Mouse (Mus musculus) adrenal gland, postnatal 25 days (tissue): Measurements from ENCODE around the gene Macrod2. TPM values are rescaled to one million over a fixed set of nuclear protein-coding genes. Genes with fewer than 3 reads are reported as not detected.

ENCODE experiments used
- DNase-seq: peaks from one replicate; pipeline ENCODE4 v3.0.0; 2021; ENCODE audit warnings: mixed read lengths
- total RNA-seq: library from RNA; stranded (reverse); gene quantifications from 2 replicates; pipeline ENCODE4 v1.2.3, GENCODE M21; 2021

Macrod2 gene
- total RNA-seq, 1 experiment from 2014 or later = 7.5 TPM

DNA sequence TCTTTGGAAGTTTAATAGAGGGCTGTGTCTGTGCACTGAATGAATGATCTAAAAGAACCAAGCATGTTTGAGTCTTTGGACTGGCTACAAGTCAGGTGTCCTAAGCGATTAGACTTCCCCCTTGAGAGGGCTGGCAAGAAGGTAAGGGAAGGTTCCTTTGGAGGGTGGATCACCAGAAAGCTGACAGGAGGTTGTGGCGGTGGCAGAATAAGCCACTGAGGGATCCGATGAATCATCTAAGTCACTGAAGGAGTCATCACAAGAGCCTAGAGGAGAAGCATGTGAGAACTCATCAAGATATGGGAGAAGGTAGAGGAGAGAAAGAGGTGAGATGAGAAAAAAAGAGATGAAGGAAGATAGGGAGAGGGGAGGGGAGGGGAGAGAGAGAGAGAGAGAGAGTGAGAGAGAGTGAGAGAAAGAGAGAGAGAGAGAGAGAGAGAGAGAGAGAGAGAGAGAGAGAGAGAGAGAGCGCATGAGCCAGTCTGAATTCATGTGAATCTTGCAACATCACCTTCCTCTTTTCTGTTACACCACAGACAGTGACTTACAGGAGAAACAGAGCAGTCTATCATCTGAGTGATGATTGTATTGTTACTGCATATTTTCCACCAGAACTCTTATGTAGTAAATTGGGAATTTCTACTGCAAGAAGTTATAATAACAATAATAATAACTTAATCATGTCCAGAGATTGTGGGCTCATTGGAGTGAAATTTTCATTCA is 398.9 kb downstream of the Macrod2 start:
- no peak for DNase-seq

DNA sequence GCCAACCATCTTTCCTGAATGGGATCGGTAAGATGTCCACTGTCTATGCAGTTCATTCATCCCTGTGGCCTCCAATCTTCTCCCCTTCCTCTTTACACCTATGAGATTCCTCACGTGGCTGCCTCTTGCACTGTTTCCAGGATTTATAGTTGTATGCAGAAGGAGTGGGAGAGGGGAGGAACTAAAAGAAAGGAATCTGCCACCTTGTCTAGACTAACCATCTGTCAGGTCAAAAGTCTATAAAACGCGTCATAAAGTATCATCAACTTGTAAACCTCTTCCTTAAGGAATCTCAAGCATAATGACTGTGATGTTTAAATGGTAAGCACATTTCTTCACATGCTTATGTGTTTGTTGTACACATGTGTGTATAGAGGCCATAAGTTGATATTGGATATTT is 416.6 kb downstream of the Macrod2 start:
- DNase-seq = no peak

DNA sequence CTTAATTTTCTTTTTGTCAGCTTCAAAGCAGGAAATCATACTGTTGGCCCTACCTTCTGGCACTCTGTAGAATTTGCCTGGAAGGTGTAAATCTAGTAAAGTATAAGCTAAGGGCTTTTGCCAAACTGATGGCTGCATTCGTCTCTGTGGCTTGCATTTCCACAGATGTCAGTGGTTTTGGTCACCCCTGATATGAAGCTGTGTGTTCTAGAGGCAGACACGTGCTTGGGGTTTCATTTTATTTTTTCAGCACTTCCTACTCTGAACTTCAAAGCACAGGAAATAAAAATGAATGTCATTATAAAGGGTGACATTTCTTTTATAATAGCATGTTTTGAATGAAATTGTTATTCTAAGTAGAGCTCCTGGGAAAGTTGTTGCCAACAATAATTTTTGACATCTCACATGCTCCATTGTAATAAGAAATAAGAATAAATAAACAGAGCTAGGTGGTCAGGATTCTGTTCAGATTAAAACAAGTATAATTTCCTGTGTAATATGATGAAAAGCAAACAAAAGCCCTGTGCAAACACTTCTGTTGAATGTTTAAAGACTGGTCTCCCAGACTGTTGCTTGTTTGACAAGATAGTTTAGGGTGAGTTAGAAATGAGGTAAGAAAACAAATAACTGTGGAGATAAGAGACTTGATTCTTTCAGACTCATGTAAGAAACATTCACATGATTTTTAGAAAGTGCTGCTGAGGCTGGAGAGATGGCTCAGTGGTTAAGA is 424.4 kb downstream of the Macrod2 start:
- DNase-seq = no peak

DNA sequence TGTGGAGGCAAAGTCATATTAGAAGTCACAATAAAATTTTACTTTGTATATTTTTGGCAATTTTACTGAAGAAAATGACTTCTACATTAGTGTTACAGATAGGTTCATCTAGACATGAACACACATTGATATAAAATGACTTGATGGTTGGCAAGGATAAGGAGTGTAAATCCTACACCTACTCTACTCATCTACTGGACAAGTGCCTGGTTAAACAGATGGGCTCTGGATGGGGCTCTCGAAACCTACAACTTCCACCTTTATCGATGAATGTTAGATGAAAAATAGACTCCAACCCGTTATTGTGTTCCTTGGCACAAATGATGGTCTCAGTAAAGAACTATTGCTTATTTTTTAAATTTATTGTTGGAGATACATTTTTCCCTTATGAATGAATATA is 427.3 kb downstream of the Macrod2 start:
- DNase-seq = no peak

DNA sequence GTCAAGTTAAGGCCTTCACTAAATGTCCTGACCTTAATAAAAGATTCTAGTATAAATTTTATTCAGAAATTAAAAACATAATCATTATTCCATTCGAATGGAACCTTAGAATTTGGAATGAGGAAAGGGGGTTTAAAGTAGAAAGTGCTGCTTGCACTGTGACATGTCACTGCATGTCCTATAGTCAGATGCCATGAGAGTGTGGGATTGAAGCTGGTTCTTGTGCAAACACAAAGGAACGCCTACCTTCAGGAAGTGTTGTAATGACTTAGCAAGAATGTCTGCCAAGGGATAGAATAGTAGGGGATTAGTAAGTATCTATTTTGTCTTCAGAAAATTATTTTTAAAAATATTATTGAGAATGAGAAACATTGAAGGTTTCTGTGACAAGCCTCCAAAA is 431.1 kb downstream of the Macrod2 start:
- no peak for DNase-seq

DNA sequence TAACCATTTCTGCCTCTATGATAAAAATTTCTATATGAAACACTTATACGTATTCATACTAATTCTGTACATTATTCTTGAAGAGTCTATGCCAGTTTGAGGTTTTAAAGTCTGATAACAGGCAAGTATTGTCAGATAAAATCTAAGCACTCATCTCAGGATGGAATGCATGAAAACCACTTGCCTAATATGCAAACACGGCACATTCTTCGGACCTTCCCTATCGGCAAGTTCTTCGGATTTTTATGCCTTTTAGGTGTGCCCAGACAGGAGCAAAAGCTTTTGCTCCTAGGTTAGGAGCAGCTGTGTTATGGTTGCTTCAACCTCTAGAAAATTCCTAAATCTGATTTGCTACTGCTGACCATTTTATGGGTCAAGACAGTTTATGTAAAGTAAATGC is 433.8 kb downstream of the Macrod2 start:
- no peak for DNase-seq

DNA sequence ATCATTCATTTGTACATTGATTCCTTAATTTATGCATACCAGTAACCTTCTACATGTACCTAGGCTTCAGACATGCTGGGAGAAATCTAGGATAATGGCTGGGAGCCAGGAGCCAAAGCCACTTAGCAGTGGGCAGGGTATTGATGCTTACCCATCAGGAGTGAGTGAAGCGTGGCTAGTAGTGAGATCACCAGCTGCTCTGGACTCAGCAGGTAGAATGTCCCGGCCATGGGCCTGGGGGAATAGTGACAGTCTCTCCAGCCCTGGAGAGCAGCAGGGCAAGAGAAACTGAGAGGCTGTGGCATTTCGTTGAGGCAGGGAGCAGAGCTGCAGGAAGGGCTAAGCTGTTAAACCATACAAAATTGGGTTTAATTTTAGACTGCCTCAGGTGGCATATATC is 435.0 kb downstream of the Macrod2 start:
- no peak for DNase-seq

DNA sequence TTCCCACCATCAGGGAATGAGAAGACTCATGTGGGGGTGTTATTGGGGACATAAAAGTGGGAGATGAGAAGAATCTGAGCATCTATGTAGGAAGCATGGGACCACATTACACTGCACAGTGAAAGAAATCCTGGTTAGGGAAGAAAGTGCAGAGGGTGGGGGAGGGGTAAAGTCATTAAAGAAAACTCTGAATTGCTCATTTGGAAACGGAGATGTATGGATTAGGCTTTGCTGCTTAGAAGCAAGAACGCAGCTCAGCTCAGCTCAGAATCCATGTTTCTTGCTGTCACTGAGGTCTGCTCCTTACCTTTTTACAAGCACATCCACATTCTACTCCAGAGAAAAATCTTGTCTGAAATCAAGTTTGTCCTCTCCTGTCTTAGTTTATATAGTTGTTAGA is 444.3 kb downstream of the Macrod2 start:
- DNase-seq = no peak

DNA sequence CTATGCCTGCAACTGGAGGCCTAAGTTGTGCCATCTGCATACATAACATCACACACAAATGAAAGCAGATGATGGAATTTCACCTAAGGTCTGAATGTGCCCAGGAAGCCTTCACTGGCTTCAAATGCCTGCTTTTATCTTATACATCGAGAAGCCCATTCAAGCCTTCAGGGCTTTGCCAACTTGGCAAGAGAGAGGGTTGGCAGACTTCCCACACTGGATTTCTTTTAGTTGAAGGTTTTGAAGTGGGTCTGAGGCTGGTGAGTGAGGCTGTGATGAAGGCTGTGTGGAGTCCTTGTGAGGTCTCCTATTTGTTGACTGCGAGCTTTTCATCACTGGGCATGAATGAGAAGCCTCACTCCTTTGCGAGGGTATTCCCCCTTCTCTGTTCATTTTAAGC is 444.8 kb downstream of the Macrod2 start:
- peak; percentile 75 for DNase-seq

DNA sequence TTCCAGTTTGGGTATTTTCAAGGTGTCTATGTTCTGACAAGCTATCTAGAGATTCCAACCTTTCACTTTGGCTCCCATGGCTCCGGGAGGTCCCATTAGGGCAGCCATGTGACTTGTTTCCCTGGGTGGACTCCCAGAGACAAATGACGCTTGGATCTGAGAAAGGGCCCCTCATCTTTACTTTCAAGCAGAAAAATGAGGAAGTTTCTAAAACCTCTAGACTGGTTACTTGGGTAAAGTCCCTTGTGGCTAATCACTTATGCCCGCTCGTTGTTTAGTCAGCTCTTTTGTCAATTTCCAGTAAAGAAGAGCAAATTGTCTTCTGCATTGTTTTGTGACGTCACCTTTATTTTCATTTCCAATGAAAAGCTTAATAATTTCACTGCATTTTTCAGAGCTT is 448.9 kb downstream of the Macrod2 start:
- no peak for DNase-seq

DNA sequence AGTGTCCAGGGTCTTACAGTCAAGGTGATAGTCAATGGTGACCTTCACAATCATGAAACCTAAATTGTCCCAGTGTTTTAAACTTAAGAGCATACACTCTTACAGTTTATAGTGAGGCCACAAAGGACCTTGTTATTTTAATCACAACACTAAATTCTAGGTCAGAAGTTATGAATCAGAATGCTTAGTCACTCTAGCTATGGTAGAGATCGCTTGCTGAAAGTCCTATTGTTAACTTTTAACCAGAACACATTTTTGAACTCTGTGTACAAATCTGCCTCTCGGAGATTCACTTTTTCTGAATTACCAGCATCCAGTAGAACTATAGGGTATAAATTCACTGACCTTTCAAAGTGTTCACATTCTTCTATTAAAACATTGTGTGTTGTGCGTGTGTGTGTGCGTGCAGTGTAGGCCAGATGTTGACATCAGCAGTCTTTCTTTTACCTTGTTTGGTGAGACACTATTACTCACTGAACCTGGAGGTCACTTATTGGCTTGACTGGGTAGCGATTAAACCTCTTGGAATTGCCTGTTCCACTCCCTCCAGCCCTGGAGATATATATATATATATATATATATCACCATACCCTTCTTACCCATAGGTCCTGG is 452.8 kb downstream of the Macrod2 start:
- DNase-seq = no peak

DNA sequence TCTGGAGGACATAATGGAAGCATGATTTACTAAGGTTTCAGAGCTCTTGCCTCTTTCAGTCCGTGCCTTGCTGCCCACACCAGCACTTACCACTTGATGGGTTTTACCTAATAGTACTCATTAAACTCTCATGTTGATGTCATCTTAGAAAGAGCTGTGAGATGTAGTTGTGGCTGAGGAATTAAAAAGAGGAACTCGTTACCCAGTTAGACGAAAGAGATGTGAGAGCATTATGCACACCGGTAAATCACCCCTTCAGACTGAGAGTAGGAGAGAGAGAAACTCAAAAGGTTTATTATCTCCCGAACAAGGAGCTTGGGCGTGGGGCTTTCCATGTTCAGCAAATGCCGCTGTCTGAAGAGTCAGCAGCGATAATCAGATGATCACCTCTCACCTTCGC is 458.4 kb downstream of the Macrod2 start:
- no peak for DNase-seq

DNA sequence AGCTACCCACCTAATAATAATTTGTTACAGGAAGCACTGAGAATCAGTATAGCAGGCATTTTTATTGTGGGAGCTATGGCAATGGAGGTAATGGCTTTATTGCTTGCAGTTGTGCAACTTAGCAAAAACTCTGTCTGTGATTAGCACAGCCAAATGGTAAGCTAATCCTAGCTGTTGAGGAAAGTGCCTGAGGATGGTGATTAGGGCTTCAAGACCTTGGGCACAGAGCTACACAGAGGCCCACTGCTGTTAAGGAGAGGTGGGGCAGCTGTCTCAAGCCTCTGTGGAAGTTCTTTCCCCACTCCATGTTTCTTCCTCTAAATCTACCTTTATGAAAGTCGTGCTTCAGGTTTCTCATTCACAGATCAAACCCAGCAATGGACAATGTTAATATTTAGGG is 466.2 kb downstream of the Macrod2 start:
- DNase-seq = no peak

DNA sequence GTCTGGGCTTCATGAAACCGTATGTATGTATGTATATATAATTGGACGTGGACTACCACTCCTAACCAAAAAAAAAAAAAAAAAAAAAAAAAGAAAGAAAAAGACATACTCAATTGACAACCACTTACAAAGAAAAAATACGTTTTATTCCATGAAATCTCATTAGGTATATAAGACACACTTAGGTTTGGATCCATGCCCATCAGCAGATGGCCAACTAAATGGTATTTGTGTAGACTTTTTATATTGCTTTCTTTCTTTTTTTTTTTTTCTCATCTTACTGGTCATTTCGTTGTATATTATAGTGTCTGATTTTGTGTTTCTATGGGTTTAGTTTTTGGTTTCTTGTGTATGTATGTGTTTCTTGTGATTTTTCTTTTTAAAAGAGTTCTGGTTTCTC is 467.6 kb downstream of the Macrod2 start:
- DNase-seq = no peak

DNA sequence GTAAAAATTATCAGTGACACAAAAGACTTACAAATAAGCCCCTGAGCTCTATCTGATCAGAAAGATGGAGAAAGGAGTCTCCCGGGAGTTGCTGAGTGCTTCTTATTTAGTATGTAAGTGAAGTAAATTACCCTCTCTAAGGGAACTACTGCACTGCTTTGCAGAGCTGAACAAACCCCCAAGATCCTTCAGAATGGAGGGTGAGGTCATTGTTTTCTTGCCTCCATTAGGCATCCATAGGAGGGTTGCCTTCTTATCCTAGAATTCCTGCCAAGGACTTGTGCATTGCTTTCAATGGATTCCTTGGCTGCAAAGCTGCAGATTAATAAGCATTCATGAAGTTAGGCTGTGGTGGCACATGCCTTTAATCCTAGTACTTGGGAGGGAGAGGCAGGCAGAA is 470.5 kb downstream of the Macrod2 start:
- DNase-seq = no peak

DNA sequence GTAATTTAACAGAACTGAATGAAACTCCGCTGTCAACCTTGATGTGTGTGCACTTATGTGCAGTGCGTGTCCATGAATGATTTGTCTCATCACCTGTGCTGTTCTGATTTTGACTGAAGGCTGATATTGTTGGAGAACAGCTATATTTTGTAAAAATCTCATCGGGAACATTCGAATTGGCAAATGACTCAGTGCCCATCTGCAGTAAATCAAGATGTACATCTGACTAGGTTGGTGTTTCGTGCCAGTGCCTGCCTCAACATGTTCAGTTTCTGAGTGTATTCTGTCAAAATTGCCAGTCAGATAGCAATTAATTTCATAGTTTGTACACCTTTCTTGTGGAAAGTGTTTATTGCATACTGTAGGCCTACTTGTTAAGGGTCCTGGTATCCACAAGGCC is 472.0 kb downstream of the Macrod2 start:
- DNase-seq = no peak

DNA sequence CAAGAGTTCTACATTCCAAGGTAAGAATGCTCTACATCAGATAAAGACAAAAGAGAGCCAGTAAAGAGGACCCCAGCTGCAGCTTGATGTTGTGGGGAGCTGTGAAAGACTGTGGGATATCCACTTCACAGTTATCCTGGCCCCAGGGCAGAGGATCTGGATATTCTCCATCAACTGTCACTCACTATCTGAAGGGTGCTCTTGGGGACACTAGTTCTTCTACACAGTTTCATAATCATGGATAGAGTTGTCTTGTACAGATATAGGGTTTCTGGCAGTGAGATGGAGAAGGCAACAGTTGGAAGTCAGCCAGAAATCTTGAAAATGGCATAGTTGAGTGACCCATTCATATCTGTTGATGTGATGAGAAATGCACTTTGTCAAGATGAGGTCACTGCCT is 490.1 kb downstream of the Macrod2 start:
- no peak for DNase-seq

DNA sequence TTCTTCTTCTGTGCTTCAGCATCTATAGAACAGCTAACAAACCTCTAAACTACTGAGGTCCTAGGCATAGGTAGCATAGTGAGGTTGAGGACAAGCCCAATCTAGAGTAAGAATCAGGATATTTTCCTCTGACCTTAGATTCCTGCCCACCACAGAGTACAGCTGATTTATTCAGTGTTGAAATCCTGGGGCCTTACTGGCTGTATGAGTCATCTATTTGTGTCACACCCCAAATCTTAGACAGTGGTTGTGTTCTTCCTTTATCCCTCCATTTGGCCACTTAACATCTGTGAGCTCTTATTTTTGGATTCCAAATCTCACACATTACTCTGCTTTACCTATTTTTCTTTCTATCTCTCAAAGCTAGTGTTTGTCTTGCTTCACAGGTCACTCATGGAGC is 495.6 kb downstream of the Macrod2 start:
- DNase-seq = no peak

DNA sequence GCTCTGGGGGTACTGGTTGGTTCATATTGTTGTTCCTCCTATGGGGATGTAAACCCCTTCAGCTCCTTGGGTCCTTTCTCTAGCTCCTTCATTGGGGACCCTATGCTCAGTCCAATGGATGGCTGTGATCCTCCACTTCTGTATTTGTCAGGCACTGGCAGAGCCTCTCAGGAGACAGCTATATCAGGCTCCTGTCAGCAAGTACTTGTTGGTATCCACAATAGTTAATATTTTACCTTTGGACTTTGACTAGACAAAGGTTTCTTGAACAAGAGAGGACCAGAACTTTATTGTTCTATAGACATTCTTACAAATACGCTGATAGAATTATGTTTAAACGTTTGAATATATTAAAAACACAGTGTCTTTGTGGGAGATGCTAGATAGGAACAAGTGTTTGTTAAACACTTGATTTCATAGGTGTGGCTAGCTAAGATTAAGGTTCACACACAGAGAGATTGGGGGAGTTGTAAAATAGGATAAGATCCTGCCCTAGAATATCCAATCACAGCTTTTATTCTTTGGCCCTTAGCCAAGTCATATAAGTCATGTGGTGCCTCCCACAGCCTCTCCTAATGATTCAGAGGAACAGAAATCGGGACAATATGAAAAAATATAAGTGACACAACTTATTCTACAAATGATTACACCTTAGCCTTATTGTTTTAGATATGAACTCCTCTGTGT is 501.4 kb downstream of the Macrod2 start:
- DNase-seq = no peak

DNA sequence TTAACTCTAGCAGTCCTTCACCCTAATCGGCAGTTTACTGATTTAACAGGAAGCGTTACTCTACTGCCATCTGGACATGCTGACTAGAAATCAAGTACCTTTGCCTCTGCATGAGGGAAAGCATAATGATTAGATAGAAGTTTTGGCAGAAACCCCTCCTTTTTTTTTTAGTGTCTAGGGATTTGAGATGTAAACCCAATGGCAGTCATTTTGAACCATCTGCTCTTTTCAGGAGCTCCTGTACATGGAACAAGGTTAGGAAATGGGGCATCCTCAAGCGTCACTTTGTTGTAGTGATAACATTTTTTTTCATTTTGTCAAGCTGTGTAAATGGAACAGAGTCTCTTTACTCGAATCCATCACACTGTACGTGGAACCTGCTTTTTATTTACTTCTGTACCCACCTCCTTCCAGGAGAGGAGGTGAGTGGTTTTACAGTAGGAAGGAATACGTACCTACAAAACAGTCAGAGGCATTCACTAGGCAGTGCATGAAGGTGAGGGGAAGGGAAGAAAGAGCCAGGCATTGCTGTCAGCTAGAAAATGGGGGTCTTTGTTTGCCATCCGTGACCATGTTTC is 503.4 kb downstream of the Macrod2 start:
- DNase-seq = no peak

DNA sequence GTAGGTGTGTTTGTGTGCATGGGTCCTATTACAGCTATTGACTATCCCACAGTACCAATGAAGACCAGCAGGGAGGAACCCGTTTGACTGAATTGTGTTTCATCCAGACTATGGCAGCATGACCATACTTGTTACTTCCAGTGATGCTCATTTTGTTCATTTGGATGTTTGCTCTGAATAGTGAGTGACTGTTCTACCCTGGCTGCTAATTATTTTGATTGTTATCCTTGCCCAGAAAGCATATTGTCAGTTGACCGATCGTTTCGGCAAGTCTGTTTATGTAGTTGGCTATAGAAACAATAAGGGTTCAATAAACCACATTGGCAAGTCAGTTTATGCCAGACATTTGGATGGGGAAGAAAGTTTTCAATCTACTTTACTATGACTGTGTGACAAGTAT is 510.2 kb downstream of the Macrod2 start:
- no peak for DNase-seq

DNA sequence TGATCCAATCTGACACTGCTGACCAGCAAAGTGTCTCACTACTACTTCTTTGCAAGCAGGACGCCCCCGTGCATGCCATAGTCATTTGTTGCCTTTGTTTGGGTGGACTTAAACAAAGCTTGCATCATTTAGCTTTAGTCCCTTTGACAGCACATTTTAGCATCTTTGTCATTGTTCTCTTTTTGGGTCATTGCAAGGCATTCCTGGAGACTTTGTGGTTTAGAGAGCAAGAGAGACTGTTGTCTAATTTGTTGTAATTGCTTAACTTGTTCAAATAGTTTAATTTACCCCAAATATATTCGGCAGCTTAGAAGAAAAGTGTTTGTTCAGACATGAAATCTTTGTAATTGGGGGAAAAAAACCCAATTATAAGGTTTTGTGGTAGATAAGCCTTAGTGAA is 511.0 kb downstream of the Macrod2 start:
- no peak for DNase-seq

DNA sequence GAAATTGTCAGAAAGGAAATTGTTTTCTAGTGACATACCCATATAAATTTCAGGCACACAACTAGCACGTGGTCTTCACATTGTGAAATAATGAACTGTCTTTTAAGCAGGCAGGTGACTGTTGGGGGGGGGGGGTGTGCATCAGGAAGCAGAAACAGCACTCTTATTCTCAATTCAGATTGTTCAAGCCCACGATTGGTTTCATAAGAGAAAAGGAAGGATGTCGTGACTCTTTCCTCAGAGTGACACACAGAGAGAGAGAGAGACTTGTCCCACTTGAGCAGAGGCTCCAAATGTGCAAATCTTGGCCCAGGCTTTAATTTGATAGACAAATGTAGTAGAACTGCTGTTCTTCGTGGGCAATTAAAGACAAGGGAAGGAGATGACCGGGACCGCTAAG is 516.4 kb downstream of the Macrod2 start:
- DNase-seq = no peak
